Mouse (Mus musculus) hindbrain, postnatal 0 days (tissue): Measurements from ENCODE around the gene Slc2a9. TPM values are rescaled to one million over a fixed set of nuclear protein-coding genes. Genes with fewer than 3 reads are reported as not detected.
"Not testable (repeated sequence)": the region's sequence is repeated elsewhere in the genome, so short reads cannot be mapped to it uniquely, and the experiment has no call there.

Experiments used
- ATAC-seq: fragments of 200-750 bp; cut with Nextera tagmentation; 2 replicates; pipeline ENCODE4 v1.8.0; 2017; ENCODE audit warnings: mild to moderate bottlenecking, moderate TSS enrichment, moderate library complexity
- DNase-seq: peaks from one replicate; pipeline ENCODE4 v3.0.0-alpha.2; 2015; ENCODE audit warnings: low spot score
- H3K27ac ChIP-seq: fragments of 300-500 bp; sonication (generic); 2 replicates; pipeline ENCODE4 v1.5.1; 2014; ENCODE audit warnings: mild to moderate bottlenecking
- H3K27me3 ChIP-seq: fragments of 300-500 bp; sonication (generic); 2 replicates; pipeline ENCODE4 v1.6.1; 2014; ENCODE audit warnings: low read length, mixed read lengths; ENCODE audit not compliant: insufficient read depth
- H3K36me3 ChIP-seq: fragments of 300-500 bp; sonication (generic); 2 replicates; pipeline ENCODE4 v1.6.1; 2014; ENCODE audit warnings: low read length, mixed read lengths; ENCODE audit not compliant: insufficient read depth
- H3K4me1 ChIP-seq: fragments of 300-500 bp; sonication (generic); 2 replicates; pipeline ENCODE4 v1.6.1; 2014; ENCODE audit warnings: antibody characterized with exemption, low read length, mixed read lengths; ENCODE audit not compliant: insufficient read depth
- H3K4me2 ChIP-seq: fragments of 300-500 bp; sonication (generic); 2 replicates; pipeline ENCODE4 v1.6.1; 2014; ENCODE audit warnings: low read depth, mild to moderate bottlenecking, low read length, moderate library complexity, mixed read lengths
- H3K4me3 ChIP-seq: fragments of 300-500 bp; sonication (generic); 2 replicates; pipeline ENCODE4 v1.5.1; 2014; ENCODE audit warnings: low read length
- H3K9ac ChIP-seq: fragments of 300-500 bp; sonication (generic); replicated peaks from 2 replicates; pipeline ENCODE4 v1.6.1; 2014; ENCODE audit warnings: mild to moderate bottlenecking, low read length, moderate library complexity, mixed read lengths
- H3K9me3 ChIP-seq: fragments of 300-500 bp; sonication (generic); 2 replicates; pipeline ENCODE4 v1.6.1; 2016; ENCODE audit warnings: low read length, mixed read lengths
- CTCF ChIP-seq: IDR thresholded peaks from 2 replicates; pipeline ENCODE4 v1.5.1; 2016; ENCODE audit warnings: antibody characterized with exemption, control low read depth, low read depth
- WGBS: fragments of 180-500 bp; shearing (Covaris S2); extraction: QIAGEN DNeasy Blood & Tissue Kit; methylation state at CpG from one replicate; pipeline ENCODE4 v1.1.7; 2014; 5-methylcytosine and 5-hydroxymethylcytosine counted together
- polyA plus RNA-seq: library from polyadenylated mRNA; unstranded; fragments of >200 nt; fragmentation: Nextera tagmentation; extraction: Ambion mirVana; gene quantifications from 2 replicates; pipeline ENCODE4 v1.2.1, GENCODE M21; 2015
- total RNA-seq: library from RNA; depleted of rRNA; stranded (reverse); fragments of >200 nt; gene quantifications from 2 replicates; pipeline ENCODE4 v1.2.3, GENCODE M21; 2014

The Slc2a9 gene
- total and polyA plus RNA-seq, 2 experiments from 2014 or later = 1.0 to 1.7 TPM

GRCm38 (mm10) chr5:38480822-38481707 is 21.9 kb downstream of the Slc2a9 start:
- no peaks in the 10 kb centered on the region for H3K36me3 ChIP-seq
- H3K9ac ChIP-seq = 0 out of 2 replicates have a peak overlapping the region, but pooled peaks have one; percentile 15
- TF ChIP-seq CTCF = no peak
- DNase-seq (no peak), ATAC-seq (no peak)
- WGBS = 70% methylated on average over 10 of the region's 10 CpGs
- peak overlapping the region; percentile 47 for H3K4me2 ChIP-seq
- no peak overlapping the region for H3K4me3 ChIP-seq
- H3K9me3 ChIP-seq = no peaks in the 10 kb centered on the region
- H3K27ac ChIP-seq = peak overlapping the region; percentile 60; the same call in 1 of the 2 replicates
- peaks cover 15% of the 10 kb centered on the region for H3K4me1 ChIP-seq
- H3K27me3 ChIP-seq = no peaks in the 10 kb centered on the region

GRCm38 (mm10) chr5:38479908-38480725 is 22.8 kb downstream of the Slc2a9 start:
- no peaks in the 10 kb centered on the region for H3K36me3 ChIP-seq
- H3K4me3 ChIP-seq = peak overlapping the region; percentile 17
- DNase-seq = peak; percentile 61
- peak; percentile 75 for ATAC-seq
- WGBS = 12% methylated on average over 22 of the region's 22 CpGs
- H3K9ac ChIP-seq = 0 out of 2 replicates have a peak overlapping the region, but pooled peaks have one; percentile 15
- H3K27me3 ChIP-seq = no peaks in the 10 kb centered on the region
- no peaks in the 10 kb centered on the region for H3K9me3 ChIP-seq
- peak overlapping the region; percentile 47 for H3K4me2 ChIP-seq
- peak overlapping the region; percentile 60 for H3K27ac ChIP-seq
- peaks cover 15% of the 10 kb centered on the region for H3K4me1 ChIP-seq
- TF ChIP-seq CTCF = no peak

- peak overlapping the region; percentile 17; the same call in 1 of the 2 replicates for H3K4me3 ChIP-seq
- DNase-seq, H3K27me3 ChIP-seq, H3K9me3 ChIP-seq, H3K9ac ChIP-seq, H3K36me3 ChIP-seq: not testable (repeated sequence)
- peaks cover 15% of the 10 kb centered on the region for H3K4me1 ChIP-seq
- H3K4me2 ChIP-seq = peak overlapping the region; percentile 47
- peak overlapping the region; percentile 60; the same call in 1 of the 2 replicates for H3K27ac ChIP-seq
- ATAC-seq = peak; percentile 58
Observed at GRCm38 (mm10) chr5:38479545-38479907, 23.4 kb downstream of the Slc2a9 start.

- TF ChIP-seq CTCF = no peak
- Histone ChIP-seq H3K27ac (no peak overlapping the region), H3K36me3 (no peaks in the 10 kb centered on the region), H3K4me1 (peaks cover 15% of the 10 kb centered on the region), H3K27me3 (no peaks in the 10 kb centered on the region), H3K9ac (no peak overlapping the region), H3K4me3 (no peak overlapping the region), H3K9me3 (no peaks in the 10 kb centered on the region), H3K4me2 (no peak overlapping the region)
- ATAC-seq = peak; percentile 46; the same call in 1 of the 2 replicates
- 26% methylated on average over 4 of the region's 4 CpGs for WGBS
- peak; percentile 28 for DNase-seq
Observed at GRCm38 (mm10) chr5:38479027-38479426, 23.9 kb downstream of the Slc2a9 start.

- 86% methylated on average over 7 of the region's 7 CpGs for WGBS
- Histone ChIP-seq H3K4me3 (no peak overlapping the region), H3K9ac (no peak overlapping the region), H3K4me1 (peaks cover 15% of the 10 kb centered on the region), H3K36me3 (no peaks in the 10 kb centered on the region), H3K27ac (no peak overlapping the region), H3K9me3 (no peaks in the 10 kb centered on the region), H3K27me3 (no peaks in the 10 kb centered on the region), H3K4me2 (no peak overlapping the region)
- TF ChIP-seq CTCF = no peak
- no peak for DNase-seq
- no peak for ATAC-seq
Observed at GRCm38 (mm10) chr5:38477731-38478445, 25.1 kb downstream of the Slc2a9 start.

GRCm38 (mm10) chr5:38476861-38477565 is 25.9 kb downstream of the Slc2a9 start:
- DNase-seq = no peak
- Histone ChIP-seq H3K27me3 (no peaks in the 10 kb centered on the region), H3K4me3 (no peak overlapping the region), H3K27ac (no peak overlapping the region), H3K9ac (no peak overlapping the region), H3K36me3 (no peaks in the 10 kb centered on the region), H3K4me2 (no peak overlapping the region), H3K9me3 (no peaks in the 10 kb centered on the region), H3K4me1 (peaks cover 15% of the 10 kb centered on the region)
- 86% methylated on average over 25 of the region's 25 CpGs for WGBS
- peak; percentile 50 for TF ChIP-seq CTCF
- ATAC-seq = no peak
